Mouse (Mus musculus): ENCODE results near the gene Fbxo46. TPM values are rescaled to one million over a fixed set of nuclear protein-coding genes. Genes with fewer than 3 reads are reported as not detected.

Fbxo46 gene
- polyA plus RNA-seq, 1 experiment from 2014 or later = 16.4 TPM

DNA sequence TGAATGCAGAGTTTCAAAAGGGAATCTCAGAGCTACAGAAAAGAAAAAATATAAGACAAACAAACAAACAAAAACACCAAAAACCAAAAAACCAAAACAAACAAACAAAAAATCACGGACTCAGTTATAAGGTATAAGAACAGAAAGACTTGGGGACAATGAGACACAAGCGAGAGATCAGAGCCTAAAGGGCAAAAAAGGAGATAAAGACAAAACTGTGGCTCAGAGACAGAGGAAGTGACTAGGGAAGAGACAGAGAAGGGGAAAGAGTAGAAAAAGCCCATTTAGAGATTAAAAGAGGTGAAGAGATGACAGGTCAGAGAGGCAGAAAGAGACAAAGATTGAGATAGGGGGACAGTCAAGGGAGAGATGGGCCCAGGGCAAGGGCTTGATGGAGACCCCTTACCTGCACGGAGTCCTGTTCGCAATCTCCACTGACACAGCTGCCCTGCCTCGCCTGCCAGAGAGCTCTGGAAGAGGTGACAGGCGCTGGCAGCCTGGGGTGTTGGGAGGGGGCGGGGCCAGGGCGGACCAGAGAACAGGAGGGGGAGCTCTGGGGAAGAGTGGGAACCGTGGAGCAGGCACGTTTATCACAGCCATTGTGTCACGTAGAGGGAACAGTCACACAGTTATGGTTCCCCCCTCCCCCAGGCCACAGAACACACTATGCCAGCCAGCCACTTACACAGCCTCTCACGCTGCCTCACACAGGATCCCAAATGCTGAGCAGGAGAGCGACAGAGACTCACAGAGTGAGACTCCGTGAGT lies 46.2 kb downstream of the Fbxo46 start, which contains the start of gene Gipr:
TSS of gene Gipr (minus strand) at position 472 of the 768 bp plus-strand sequence.
- DNase-seq (ENCODE audit: low spot score) = no peak

DNA sequence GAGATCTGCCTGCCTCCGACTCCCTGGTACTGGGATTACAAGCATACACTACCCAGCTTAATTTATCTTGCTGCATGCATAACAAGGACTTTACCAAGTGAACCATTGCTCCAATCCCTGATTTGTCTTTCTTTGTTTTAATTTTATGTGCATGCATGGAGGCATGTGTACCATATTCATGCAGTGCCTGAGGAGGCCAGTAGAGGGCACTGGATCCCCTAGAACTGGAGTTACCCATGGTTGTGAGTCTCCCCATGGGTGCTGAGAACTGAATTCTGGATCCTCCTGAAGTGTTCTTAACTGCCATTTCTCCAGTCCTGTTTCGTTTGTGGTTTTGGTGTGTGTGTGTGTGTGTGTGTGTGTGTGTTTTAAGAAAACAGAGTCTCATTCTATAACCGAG lies 47.3 kb downstream of the Fbxo46 start:
- DNase-seq (ENCODE audit: low spot score) = no peak

DNA sequence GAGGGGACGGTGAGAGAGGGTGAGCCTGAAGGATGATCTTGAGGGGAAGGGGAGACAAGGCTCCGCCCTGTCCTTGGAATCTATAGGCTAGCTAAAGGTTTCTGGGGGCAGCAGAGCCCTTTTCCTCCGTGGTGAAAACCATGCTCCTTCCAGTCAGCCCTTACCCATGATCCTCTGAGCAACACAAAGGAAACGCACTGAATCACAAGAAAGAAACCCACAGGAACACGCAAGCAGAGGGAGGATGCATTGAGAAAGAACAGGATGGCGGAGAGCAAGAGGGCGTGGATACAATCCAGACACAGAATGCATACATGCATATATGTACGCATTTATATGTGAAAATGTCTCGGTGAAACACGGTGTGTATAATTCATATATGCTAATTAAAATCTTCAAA lies 49.8 kb downstream of the Fbxo46 start:
- DNase-seq (ENCODE audit: low spot score) = no peak

DNA sequence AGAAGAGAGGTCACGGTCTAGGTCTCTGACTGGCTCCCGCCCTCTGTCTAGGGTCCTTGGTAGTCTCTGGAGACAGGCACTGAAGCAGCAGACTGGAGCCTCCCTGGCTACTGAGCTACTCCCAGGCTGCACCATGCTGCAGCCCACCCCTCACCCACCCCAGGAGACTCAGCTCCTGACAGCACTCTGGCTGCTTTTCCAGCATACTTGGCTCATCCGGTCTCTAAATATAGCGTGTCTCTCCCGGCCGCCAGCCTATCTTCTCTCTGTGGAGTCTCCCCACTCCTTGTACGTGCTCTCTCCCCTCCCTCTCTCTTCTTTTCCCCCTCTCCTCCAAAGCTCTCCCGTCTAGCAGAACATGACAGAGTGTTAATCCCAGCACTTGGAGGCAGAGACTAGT lies 50.5 kb downstream of the Fbxo46 start:
- DNase-seq (ENCODE audit: low spot score) = no peak

DNA sequence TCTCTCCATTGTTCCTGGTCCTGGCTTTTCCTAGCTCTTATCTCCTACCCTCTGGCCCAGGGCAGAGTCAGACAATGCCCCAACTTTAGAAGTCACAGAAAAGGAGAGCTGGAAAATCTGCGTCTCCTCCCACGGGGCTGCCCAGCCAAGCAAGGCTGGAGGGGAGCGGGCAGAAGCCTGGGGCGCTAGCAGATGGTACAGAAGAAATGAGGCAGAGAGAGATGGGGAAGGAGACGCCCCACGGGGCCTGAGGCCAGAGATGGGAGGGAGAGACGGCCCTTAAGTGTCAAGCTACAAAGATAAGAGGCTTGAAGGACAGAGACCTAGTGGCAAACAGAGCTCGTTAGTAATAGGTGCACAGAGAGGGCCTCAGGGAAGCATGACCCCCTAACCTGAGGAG lies 52.2 kb downstream of the Fbxo46 start:
- DNase-seq (ENCODE audit: low spot score) = no peak

DNA sequence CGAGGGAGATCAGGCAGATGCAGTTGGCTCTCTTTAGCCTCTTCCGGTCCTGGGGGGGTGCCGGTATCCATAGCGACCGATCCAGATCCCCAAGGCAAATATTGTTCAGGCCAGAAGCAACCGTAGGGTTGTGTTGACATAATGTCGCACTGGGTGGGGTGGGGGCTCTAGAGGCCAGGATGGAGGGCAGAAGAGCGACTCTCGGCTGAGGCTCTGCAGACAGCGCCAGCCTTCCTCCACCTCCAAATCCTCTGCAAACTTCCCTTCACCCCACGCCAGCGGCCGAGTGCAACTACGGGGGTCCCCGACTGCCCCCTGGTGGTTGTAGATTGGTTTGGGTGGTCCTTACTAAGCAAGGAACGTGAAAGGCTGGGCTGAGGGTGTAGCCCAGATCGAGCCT lies 53.2 kb downstream of the Fbxo46 start:
- peak; percentile 86 for DNase-seq (ENCODE audit: low spot score)

DNA sequence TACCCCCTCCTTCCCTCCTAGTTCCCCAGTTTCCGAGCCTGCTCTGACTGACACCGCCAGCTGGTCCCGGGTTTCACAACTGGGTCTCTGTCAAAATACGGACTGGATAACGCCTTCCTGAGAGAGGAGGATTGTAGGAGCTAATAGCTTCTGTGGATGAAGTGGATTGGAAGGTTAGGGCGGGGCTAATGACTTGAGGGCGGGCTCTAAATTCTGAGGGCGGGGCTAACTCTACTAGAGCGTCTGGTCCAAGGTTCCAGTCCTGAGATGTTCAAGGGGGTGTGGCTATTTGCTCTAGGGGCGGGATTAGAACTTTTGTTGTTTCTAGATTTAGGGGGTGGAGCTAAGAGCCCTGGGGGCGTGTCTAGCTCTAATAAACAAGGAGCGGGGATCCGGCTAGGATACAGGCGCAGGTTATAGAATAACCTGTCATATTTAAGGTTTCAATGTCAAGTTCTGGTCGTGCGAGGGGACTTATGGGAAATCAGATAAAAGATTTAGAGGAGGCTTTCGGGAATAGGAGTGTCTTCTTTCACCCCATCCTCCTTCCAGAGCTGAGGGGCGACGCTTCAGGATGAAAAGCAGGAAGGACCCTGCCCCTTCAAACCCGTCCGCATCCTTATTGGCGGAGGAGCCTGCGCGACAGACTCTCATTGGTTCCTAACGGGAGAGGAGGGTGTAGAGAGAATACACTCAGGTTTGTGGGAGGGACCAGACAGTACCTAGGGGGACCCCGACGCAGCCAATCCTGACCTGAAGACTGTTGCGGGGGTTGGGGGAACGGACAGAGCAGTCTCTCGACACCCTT lies 56.3 kb downstream of the Fbxo46 start, which contains the start of gene Eml2:
TSS of gene Eml2 (plus strand) at position 714 of the 808 bp plus-strand sequence.
- DNase-seq (ENCODE audit: low spot score) = no peak

DNA sequence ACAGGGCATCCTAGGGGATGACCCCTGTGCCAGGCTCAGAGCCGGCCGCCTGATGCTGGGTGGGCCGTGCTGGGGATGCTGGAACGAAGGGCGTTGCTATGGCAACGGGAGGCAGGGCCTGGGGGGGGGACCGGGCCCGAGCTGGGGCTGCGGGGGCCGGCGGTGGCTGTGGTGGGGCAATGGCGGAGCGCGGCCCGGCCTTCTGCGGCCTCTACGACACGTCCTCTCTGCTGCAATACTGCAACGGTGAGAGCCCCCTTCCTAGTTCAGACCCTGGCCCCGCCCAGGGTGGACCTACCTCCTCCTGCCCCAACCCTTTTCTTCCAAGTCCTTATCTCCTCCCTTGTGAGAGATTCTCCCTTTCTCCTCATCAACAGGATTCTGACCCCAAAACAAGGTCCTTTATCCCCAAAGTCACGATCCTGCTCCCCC lies 56.9 kb downstream of the Fbxo46 start:
- no peak for DNase-seq (ENCODE audit: low spot score)

DNA sequence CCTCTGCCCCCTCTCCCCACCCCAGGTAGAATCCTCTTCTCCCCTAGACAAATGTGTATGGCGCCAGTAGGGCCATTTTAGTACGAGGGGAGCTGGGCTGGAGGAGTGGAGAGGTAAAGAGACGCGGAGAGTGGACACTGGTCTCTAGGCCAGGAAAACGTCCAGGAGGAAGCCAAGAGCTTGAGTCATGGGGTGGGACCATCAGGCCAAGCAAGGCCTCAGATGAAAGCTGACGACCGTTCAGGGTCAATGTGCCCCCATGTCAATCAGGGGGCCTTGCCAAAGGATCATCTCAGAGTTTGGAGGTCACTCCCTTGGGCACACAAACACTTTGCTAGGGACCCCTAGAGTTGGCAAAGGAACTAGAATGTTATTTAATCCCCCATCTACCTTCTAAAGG lies 57.6 kb downstream of the Fbxo46 start:
- DNase-seq (ENCODE audit: low spot score) = no peak

DNA sequence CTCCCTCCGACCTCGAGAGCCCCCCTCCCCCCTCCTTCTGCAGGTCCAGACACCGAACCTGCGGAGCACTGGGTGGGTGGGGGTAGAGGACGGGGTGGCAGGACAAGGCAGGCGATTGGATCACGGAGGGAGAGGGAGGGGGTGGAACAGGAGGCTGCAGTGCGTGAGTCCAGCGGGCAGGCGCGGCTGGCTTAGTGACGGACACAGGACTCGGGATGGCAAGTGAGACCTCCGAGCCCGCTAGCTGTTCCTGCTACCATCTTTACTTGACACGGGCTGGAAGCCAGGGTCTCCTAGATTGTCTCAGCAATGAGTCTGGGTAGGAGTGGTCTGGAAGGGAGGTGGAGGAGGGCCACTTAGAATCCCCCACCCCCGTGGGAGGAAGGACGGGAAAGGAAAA lies 58.4 kb downstream of the Fbxo46 start:
- DNase-seq (ENCODE audit: low spot score) = no peak

DNA sequence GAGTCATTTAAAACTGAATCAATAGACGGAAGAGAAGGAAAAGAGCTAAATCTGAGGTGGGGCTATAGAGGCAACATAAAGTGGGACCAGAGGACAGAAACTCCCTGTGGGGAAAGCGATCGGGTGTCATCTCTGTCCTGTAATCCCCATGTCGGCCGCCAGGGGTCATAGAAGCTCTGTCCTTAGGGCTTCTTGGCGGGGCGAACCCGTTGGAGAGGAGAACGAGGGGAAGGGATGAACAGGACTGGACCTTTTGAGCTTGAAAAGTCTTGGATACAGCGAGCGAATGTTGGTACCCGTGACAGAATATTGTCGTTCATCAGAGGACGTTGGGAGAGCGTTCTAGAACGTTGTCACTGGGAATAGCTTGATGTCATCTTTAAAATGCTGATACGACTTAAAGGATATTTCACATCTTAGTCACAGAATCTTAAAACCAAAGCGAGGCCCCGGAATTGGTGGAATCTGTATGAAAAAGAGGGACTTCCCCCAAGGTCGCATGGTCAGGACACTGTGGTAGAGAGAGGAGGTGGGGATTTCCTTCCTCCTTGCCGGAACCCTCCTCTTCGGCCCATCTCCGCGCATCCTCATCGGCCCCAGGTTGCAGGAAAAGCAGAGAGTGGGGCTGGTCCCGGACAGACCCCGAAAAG lies 58.9 kb downstream of the Fbxo46 start:
- DNase-seq (ENCODE audit: low spot score) = peak; percentile 66

DNA sequence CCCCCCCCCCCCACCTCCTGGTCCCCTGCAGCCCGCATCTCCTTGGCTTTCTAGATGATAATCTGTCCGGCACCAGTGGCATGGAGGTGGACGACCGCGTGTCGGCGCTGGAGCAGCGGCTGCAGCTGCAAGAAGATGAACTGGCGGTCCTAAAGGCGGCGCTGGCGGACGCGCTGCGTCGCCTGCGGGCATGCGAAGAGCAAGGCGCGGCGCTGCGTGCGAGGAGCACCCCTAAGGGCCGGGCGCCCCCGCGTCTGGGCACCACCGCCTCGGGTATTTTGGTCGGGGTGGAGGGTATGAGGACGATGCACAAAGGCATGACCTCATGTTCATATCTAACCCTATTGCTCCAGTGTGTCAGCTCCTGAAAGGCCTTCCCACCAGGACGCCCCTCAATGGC lies 59.5 kb downstream of the Fbxo46 start:
- DNase-seq (ENCODE audit: low spot score) = peak; percentile 58

DNA sequence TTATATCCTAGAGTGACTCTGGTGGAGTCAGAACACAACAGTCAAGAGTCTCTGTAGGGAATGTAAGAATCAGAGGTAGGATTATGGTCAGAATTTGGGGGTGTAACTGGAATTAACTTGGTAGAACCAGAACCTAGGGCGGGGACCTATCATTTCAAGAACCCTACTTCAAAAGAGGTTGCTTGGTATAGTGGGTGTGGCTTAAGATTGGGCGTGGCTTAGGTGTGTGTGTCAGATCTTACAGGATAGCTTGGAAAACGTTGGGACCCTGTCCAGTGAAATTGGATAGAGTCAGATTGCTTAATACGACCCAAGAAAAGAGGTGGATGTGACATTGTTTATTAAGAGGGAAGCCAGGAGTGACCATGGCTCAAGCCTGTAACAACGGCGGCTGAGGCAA lies 60.3 kb downstream of the Fbxo46 start:
- DNase-seq (ENCODE audit: low spot score) = peak; percentile 20

DNA sequence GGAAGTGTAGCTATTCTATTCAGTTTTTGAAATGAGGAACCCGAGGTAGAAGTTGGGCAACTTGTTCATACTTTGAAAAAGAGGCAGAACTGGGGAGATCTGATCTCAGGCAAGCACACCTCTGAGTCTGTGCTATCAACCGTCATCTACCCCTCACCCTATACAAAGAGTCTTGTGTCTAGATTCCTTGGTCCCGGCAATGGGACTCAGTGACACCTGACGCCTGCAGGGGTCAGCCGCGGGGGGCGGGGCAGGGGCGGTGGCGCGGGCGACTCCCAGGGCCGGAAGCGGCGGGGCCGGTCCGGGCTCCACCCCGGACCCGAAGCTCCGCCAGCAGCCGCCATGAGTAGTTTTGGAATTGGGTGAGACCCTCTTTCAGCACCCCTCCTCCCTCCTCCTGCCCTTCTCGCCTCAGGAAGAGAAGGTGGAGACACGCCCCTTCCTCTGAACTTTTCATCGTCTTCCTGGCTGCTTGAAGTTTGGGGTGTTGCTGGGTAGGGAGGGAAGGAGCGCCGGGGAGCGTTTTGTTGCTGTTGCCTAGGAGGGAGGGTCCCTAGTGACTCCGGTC lies 61.3 kb downstream of the Fbxo46 start:
- DNase-seq (ENCODE audit: low spot score) = peak; percentile 53

DNA sequence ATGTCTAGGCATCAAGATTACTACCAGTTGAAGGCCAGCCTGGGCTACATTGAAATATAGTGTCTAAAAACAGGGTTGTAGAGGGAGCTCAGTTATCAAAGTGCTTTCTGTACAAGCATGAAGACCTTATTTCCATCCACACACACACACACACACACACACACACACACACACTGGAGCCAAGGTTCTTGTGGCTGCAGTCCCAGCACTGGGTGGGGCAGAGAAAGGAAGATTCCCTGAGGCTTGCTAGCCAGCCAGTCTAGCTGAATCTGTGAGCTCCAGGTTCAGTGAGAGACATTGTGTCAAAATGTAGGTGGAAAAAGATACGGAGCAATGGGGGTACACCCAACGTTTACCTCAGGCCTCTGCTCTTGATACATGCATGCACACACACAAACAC lies 64.6 kb downstream of the Fbxo46 start:
- no peak for DNase-seq (ENCODE audit: low spot score)

DNA sequence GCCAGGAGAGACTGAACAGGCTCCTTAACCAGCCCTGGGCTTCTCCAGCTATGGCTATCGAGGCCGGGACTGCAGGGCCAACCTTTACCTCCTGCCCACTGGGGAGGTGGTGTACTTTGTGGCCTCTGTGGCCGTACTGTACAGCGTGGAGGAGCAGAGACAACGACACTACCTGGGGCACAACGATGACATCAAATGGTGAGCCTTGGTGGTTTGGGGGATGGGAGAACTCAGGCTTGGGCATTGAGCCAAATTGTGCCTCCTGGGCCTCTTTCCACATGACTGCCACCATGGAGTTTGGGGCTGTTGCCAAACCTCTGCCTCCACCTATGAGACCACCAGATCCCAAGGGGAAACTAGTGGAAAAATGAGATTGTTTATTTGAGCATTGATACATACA lies 65.1 kb downstream of the Fbxo46 start:
- no peak for DNase-seq (ENCODE audit: low spot score)

MicroRNAs within 50 kb of the gene (microRNA counts, 519-probe panel; counts per million panel counts)
- 473 counts per million, percentile 71 among the panel's probes with 10 or more counts for microRNA mmu-miR-330

Small RNA genes lying within 50 kb of the gene (microRNA-seq; reads per million reads assigned to microRNA genes)
- gene Mir3100 (ENCODE audit: borderline number of aligned reads) (not detected), gene Mir330 (ENCODE audit: borderline number of aligned reads) (216 reads per million, percentile 54 among the genes with 10 or more reads in this experiment)

Other genes with a start within 250 kb of the Fbxo46 start
- gene Pglyrp1, start 248.5 kb upstream of the Fbxo46 start, polyA plus RNA-seq (2015; fragmentation: Nextera tagmentation; extraction: Ambion mirVana) = 15.6 and 20.7 TPM in 2 replicates
- gene Ccdc61, start 209.4 kb upstream of the Fbxo46 start, polyA plus RNA-seq (2015; fragmentation: Nextera tagmentation; extraction: Ambion mirVana) = 29.1 and 31.7 TPM in 2 replicates
- gene Nova2, start 194.0 kb upstream of the Fbxo46 start, polyA plus RNA-seq (2015; fragmentation: Nextera tagmentation; extraction: Ambion mirVana) = 0.17 and 0.28 TPM in 2 replicates
- gene Nanos2, start 132.5 kb upstream of the Fbxo46 start, polyA plus RNA-seq (2015; fragmentation: Nextera tagmentation; extraction: Ambion mirVana) = not detected in 2 replicates
- 5.5 and 5.9 TPM in 2 replicates for gene Mypop, start 128.6 kb upstream of the Fbxo46 start, polyA plus RNA-seq (2015; fragmentation: Nextera tagmentation; extraction: Ambion mirVana)
- gene Irf2bp1, start 115.8 kb upstream of the Fbxo46 start, polyA plus RNA-seq (2015; fragmentation: Nextera tagmentation; extraction: Ambion mirVana) = 18.3 and 20.7 TPM in 2 replicates
- 0.23 and 0.47 TPM in 2 replicates for gene Foxa3, start 96.3 kb upstream of the Fbxo46 start, polyA plus RNA-seq (2015; fragmentation: Nextera tagmentation; extraction: Ambion mirVana)
- 18.5 and 19.6 TPM in 2 replicates for gene Sympk, start 95.5 kb upstream of the Fbxo46 start, polyA plus RNA-seq (2015; fragmentation: Nextera tagmentation; extraction: Ambion mirVana)
- not detected in 2 replicates for gene Rsph6a, start 65.2 kb upstream of the Fbxo46 start, polyA plus RNA-seq (2015; fragmentation: Nextera tagmentation; extraction: Ambion mirVana)
- gene Dmwd, start 43.6 kb upstream of the Fbxo46 start, polyA plus RNA-seq (2015; fragmentation: Nextera tagmentation; extraction: Ambion mirVana) = 4.3 and 5.0 TPM in 2 replicates
- gene Dmpk, start 36.0 kb upstream of the Fbxo46 start, polyA plus RNA-seq (2015; fragmentation: Nextera tagmentation; extraction: Ambion mirVana) = 2.8 and 3.7 TPM in 2 replicates
- 1.2 and 1.5 TPM in 2 replicates for gene Six5, start 25.3 kb upstream of the Fbxo46 start, polyA plus RNA-seq (2015; fragmentation: Nextera tagmentation; extraction: Ambion mirVana)
- 0.70 and 0.72 TPM in 2 replicates for gene Gm4969, start 1.5 kb upstream of the Fbxo46 start, polyA plus RNA-seq (2015; fragmentation: Nextera tagmentation; extraction: Ambion mirVana)
- gene Qpctl, start 29.4 kb downstream of the Fbxo46 start, polyA plus RNA-seq (2015; fragmentation: Nextera tagmentation; extraction: Ambion mirVana) = 10.1 and 11.5 TPM in 2 replicates
- gene Snrpd2, start 29.9 kb downstream of the Fbxo46 start, polyA plus RNA-seq (2015; fragmentation: Nextera tagmentation; extraction: Ambion mirVana) = 154 and 164 TPM in 2 replicates
- gene Gipr, start 46.3 kb downstream of the Fbxo46 start, polyA plus RNA-seq (2015; fragmentation: Nextera tagmentation; extraction: Ambion mirVana) = 0.10 and 0.25 TPM in 2 replicates
- gene Eml2, start 56.6 kb downstream of the Fbxo46 start, polyA plus RNA-seq (2015; fragmentation: Nextera tagmentation; extraction: Ambion mirVana) = 5.7 and 6.1 TPM in 2 replicates
- 0.69 and 0.80 TPM in 2 replicates for gene Gpr4, start 92.7 kb downstream of the Fbxo46 start, polyA plus RNA-seq (2015; fragmentation: Nextera tagmentation; extraction: Ambion mirVana)
- gene Opa3, start 108.5 kb downstream of the Fbxo46 start, polyA plus RNA-seq (2015; fragmentation: Nextera tagmentation; extraction: Ambion mirVana) = 25.4 and 25.7 TPM in 2 replicates
- 74.3 and 75.3 TPM in 2 replicates for gene Vasp, start 152.0 kb downstream of the Fbxo46 start, polyA plus RNA-seq (2015; fragmentation: Nextera tagmentation; extraction: Ambion mirVana)
- 0.27 and 0.30 TPM in 2 replicates for gene Ppm1n, start 160.2 kb downstream of the Fbxo46 start, polyA plus RNA-seq (2015; fragmentation: Nextera tagmentation; extraction: Ambion mirVana)
- gene Rtn2, start 162.8 kb downstream of the Fbxo46 start, polyA plus RNA-seq (2015; fragmentation: Nextera tagmentation; extraction: Ambion mirVana) = 1.6 and 2.2 TPM in 2 replicates
- 0.19 and 0.21 TPM in 2 replicates for gene Fosb, start 190.2 kb downstream of the Fbxo46 start, polyA plus RNA-seq (2015; fragmentation: Nextera tagmentation; extraction: Ambion mirVana)
- 59.6 and 67.1 TPM in 2 replicates for gene Ercc1, start 224.9 kb downstream of the Fbxo46 start, polyA plus RNA-seq (2015; fragmentation: Nextera tagmentation; extraction: Ambion mirVana)
- 15.8 and 18.7 TPM in 2 replicates for gene Cd3eap, start 239.6 kb downstream of the Fbxo46 start, polyA plus RNA-seq (2015; fragmentation: Nextera tagmentation; extraction: Ambion mirVana)
- gene Ppp1r13l, start 239.9 kb downstream of the Fbxo46 start, polyA plus RNA-seq (2015; fragmentation: Nextera tagmentation; extraction: Ambion mirVana) = 2.2 and 2.4 TPM in 2 replicates